Mouse (Mus musculus): ENCODE measurements around the gene Tmigd1.
"Not testable (repeated sequence)": the region's sequence is repeated elsewhere in the genome, so short reads cannot be mapped to it uniquely, and the experiment has no call there.

The Tmigd1 gene

DNA sequence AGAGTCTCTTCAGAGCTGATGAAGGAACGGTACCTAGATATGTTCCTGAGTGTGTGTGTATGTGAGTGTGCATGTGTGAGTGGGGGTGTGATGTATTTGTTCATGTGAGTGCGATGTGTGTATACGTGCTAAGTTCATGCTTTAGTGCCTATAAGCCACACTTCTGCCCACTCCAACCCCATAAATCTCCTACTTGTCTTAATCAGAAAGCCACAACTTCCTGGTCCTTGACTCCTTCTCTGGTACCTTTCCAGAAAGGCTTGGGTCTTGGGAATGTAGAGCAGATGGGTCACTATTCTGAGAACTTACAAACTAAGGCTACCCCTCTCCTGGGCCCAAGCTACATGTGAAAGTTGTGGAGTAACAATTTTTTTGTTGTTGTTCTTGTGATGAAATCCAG lies 3.2 kb upstream of the Tmigd1 start:
- DNase-seq (ENCODE audit: low spot score in 2 of 2) = no peak

DNA sequence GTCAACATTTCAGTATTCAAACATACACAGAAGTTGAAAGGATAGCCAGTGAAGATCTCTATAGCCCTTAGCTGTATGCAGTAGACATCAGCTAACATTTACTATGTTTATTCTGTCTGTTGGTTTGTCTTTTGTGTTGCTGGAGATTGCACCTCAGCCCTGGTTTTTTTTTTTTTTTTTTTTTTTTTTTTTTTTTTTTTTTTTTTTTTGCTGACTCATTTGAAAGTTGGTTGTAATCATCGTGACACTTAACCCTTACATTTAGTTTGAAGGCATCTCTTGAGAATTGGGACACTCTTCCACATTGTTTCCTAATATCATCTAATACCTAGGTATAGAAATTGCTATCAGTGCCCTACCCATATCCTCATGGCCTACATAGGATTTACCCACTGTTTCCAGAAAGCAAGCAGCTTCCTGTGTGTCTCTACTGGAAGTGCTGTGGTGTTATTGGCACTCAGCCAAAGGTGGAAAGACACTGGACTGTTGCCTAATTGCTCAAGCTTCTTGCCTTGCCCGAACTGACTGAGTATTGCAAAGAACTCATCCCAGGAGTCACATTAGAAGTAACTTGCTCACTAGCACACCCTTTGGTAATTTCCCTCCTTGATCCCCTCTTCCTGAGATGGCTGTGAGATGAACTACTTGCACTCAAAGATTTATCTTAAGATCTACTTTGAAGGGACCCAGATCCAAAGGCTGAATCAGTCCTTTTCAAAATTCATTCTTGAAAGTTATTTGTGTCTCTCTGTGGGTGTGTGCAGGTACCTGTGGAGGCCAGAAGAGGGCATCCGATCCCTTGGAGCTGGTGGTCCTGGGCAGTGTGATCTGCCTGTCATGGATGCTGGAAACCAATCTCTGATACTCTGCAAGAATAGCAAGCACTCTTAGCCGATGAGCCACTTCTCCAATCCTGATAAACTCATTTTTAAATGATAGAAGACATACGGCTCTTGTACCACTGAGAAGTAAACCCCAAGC lies 1.9 kb upstream of the Tmigd1 start:
- no peak for DNase-seq (ENCODE audit: low spot score in 2 of 2)

GRCm38 (mm10) chr11:76904340-76904739 lies 2.4 kb downstream of the Tmigd1 start:
- no peak for DNase-seq (ENCODE audit: low spot score in 2 of 2)

- DNase-seq (ENCODE audit: low spot score in 2 of 2) = no peak
Measured at GRCm38 (mm10) chr11:76908651-76909050, 6.7 kb downstream of the Tmigd1 start.

DNA sequence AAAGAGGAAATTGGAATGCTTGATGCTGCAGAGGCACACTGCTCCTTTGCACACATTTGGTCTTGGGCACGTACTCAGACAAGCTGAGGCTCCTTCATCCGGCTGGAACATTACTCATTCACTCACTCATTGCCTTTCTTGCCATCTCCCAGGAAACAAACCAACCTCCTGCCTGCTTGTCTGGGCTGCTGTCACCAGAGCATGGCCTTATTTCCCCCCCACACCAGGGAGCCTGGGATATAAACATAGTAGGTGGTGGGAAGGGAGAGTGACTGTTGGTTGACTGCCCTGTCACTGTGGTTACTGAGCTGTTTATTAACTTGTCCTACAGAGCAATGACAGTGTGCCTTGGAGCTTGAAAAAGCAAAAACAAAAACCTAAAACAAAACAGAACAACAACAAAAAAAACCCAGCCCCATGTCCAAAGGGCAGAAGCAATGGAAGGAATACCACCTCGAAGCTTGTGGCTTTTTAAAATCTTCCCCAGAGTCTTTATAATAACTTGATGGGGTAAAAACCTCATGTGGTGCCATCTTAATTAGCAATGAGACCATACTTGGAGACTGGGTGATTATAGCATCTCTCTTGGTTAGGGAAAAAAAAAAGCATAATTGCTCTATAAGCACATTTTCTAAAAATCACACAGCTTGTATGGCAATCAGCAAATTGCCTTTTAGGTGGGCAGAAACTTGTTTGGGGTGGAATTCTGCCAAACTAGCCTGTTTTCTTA lies 9.5 kb downstream of the Tmigd1 start:
- peak; percentile 31 to 49 for DNase-seq (ENCODE audit: low spot score in 2 of 2)

DNA sequence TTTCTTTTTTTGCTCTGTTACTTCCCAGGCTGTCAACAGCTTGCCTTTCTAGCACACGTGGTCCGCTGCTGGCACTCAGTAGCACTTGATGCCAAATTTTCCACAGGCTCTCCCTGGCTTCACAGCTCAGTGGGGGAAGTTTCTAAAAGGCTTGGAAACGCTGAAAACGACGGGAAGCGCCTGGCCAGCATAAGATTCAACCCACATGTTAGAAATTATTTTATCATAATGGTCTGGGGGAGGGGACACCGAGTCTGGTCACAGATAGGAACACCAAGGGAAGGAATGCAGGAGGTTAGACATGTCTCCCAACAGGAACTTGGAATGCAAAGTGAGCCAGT lies 10.1 kb downstream of the Tmigd1 start:
- peak; percentile 60 to 78 for DNase-seq (ENCODE audit: low spot score in 2 of 2)

- DNase-seq (ENCODE audit: low spot score in 2 of 2) = no peak
Measured at GRCm38 (mm10) chr11:76914366-76914765, 12.4 kb downstream of the Tmigd1 start.

DNA sequence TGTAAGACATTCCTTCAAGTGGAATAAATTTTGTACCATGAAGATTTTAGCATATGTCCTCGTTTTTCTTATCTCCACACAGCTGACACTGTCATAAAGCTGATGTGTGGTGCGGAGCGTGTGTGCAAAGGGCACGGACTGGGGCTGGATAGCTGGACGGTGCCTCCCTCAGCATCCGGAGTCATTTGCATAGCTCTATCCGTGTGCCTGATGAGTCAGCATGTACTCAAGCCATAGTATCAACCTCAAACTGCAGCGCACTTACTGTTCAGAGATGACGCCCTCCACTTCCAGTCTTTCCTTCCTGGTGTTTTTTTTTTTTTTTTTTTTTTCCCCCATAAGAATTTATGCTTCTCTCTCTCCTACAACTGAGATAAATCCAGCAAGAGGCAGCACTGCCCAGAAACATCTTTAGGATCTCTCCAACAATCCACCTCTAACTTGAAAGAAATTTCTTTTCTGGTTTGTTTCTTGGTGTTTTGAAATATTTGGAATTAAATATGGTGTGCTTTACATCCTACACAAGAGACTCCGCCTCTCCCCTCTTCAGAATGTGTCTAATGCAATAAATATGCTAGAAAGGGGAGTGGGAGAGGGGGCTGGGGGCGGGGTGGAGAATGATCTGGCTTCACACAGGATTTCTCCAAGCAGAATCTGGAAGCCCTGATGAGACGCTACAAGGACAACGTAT lies 14.7 kb downstream of the Tmigd1 start:
- no peak for DNase-seq (ENCODE audit: low spot score in 2 of 2)

DNA sequence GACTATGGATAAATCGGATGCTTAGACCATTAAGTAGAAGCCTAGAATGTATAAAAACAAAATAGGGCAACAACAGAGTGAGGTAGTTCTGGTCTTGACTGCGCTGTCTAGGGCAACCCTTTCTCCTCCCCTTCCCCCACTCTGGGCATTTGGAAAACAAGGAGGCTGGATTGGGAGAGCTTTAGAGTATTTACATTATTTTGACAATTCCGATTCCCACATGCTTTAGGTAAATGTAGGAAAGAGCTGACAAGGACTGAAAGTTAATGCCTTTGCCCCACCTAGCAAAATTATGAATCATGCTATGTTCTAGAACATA lies 15.2 kb downstream of the Tmigd1 start:
- no peak for DNase-seq (ENCODE audit: low spot score in 2 of 2)

GRCm38 (mm10) chr11:76920607-76921006 lies 18.6 kb downstream of the Tmigd1 start:
- DNase-seq (ENCODE audit: low spot score in 2 of 2) = no peak

- DNase-seq (ENCODE audit: low spot score in 2 of 2) = no peak
Measured at GRCm38 (mm10) chr11:76924759-76925236, 22.8 kb downstream of the Tmigd1 start, which contains the start of gene Blmh. Gene Blmh (plus strand): TSS chr11:76924809.

DNA sequence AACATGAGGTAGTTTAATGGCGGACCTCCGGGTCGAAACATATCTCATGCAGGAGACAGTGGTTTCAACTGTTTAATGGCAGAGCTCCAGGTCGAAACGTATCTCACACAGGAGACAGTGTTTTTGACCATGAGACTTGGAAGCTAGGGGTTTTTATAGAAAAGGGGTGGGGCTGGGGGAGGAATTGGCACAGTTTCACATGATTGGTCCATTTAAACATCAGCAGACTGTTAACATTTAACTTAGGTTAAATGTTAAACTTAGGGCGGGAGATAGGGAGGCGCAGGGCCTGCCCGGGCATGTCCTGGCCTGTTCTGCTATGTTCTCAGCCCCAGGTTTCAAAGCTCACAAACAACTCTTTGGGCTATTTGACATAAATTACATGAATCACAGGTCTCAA lies 26.6 kb downstream of the Tmigd1 start:
- not testable (repeated sequence) for DNase-seq (ENCODE audit: low spot score in 2 of 2)

DNA sequence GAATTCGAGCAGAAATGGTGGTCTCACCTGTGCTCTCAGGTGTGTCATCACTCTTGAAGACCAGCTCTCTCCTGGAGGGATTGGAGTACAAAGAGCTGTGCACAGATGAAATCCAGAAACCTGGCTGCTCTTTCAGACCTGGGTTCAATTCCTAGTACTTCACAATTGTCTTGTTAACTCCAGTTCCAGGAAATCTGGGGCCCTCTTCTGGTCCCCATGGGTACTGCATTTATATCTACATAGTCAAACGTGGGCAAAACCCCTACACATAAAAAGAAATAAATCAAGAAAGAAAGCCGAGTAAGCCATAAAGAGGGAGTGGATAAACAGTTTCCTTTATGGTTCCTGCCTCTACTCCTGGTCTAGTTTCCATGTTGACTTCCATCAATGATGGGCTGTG lies 31.2 kb downstream of the Tmigd1 start:
- no peak for DNase-seq (ENCODE audit: low spot score in 2 of 2)

DNA sequence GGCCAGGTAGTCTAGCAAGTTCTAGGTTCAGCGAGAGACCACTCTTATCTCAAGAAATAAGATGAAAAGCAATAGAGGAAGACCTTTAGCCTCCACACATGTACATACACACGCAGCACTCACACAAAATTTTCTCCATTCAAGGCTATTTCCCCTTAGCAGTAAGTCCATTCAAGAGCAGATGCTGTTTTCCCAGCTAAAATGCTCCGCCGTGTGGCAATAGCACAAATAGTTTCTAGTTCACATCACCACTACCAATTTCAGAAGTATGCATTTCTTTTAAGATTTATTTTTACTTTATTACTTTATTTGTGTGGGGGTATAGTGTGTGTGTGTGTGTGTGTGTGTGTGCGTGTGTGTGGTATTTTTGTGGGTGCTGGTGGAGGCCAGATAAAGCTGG lies 34.6 kb downstream of the Tmigd1 start:
- DNase-seq (ENCODE audit: low spot score in 2 of 2) = peak in 1 of 2 experiments; percentile 39

DNA sequence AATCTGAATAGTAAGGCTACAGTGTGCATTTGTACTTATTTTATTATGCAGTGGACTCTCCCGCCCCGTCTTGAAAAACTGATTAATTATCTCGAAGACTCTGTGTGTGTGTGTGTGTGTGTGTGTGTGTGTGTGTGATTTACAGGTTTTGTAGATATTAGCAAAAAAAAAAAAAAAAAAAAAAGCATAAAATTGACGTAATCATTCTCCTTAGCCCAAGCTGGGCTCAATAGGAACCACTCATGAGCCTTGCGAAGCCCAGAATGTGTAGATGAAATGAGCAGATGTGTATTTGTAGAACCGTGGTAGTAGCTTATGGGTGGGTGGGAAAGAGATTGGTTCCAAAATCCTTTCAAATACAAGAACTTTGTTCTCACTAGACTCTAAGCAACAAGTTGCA lies 42.9 kb downstream of the Tmigd1 start:
- DNase-seq (ENCODE audit: low spot score in 2 of 2) = no peak

- DNase-seq (ENCODE audit: low spot score in 2 of 2) = peak; percentile 95 to 96
Measured at GRCm38 (mm10) chr11:76945386-76946202, 43.6 kb downstream of the Tmigd1 start.

- DNase-seq (ENCODE audit: low spot score in 2 of 2) = no peak
Measured at GRCm38 (mm10) chr11:76946203-76946585, 44.2 kb downstream of the Tmigd1 start.

DNA sequence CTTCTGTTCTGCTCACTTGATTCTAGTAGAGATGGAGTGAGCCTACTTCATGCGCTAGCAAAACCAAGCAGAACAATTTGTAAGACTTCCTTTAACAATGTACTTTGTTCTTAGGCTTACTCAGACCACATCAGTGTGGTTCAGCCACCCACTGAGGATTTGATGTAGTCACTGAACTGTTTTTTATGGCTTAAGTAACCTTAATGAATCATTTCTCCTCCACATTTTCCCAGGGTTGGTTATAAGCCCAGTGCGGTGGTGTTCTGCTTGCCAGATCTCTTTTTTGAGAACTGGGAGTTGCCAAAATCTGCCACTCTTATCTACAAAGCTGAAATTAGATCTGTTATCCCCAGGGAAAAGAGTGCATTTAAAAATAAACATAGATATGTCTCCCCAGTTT lies 51.6 kb downstream of the Tmigd1 start:
- DNase-seq (ENCODE audit: low spot score in 2 of 2) = no peak

DNA sequence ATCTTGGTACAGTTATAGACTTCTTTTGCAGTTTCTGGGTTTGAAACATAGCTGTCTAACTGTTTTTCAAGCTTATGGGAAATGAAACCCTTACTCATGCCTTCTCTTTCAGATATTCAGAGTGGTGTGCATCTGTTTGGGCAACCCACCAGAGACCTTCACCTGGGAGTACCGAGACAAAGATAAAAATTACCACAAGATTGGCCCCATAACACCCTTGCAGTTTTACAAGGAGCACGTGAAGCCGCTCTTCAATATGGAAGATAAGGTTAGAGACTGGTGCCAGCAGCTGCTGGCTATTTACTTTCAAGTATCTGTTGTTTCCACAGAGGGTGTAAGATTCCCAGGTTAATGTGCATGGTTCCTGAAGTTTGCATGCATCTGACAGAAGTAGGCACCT lies 63.7 kb downstream of the Tmigd1 start:
- DNase-seq (ENCODE audit: low spot score in 2 of 2) = no peak
